Mouse (Mus musculus): ENCODE data around the gene Pdlim1.

Pdlim1 gene

GRCm38 (mm10) chr19:40284704-40285103 is 13.1 kb upstream of the Pdlim1 start:
- no peak for DNase-seq (ENCODE audit: low spot score)

- DNase-seq (ENCODE audit: low spot score), result no peak
Measured at GRCm38 (mm10) chr19:40283415-40283814, 11.8 kb upstream of the Pdlim1 start.

GRCm38 (mm10) chr19:40278372-40279023 is 6.9 kb upstream of the Pdlim1 start:
- no peak for DNase-seq (ENCODE audit: low spot score)

- no peak for DNase-seq (ENCODE audit: low spot score)
Measured at GRCm38 (mm10) chr19:40277494-40277893, 5.9 kb upstream of the Pdlim1 start.

GRCm38 (mm10) chr19:40275401-40276188 is 4.0 kb upstream of the Pdlim1 start:
- DNase-seq (ENCODE audit: low spot score), result no peak

- DNase-seq (ENCODE audit: low spot score), result peak; percentile 41
Measured at GRCm38 (mm10) chr19:40272674-40273073, 1.0 kb upstream of the Pdlim1 start.

- DNase-seq (ENCODE audit: low spot score), result peak; percentile 43
Measured at GRCm38 (mm10) chr19:40270351-40271307, 1.0 kb downstream of the Pdlim1 start.

- no peak for DNase-seq (ENCODE audit: low spot score)
Measured at GRCm38 (mm10) chr19:40269526-40269925, 2.1 kb downstream of the Pdlim1 start.

- DNase-seq (ENCODE audit: low spot score), result no peak
Measured at GRCm38 (mm10) chr19:40268493-40268892, 3.1 kb downstream of the Pdlim1 start.

GRCm38 (mm10) chr19:40267380-40267779 is 4.3 kb downstream of the Pdlim1 start:
- no peak for DNase-seq (ENCODE audit: low spot score)

GRCm38 (mm10) chr19:40259485-40259884 is 12.2 kb downstream of the Pdlim1 start:
- DNase-seq (ENCODE audit: low spot score), result no peak

- no peak for DNase-seq (ENCODE audit: low spot score)
Measured at GRCm38 (mm10) chr19:40257396-40257795, 14.2 kb downstream of the Pdlim1 start.

GRCm38 (mm10) chr19:40256376-40257050 is 15.1 kb downstream of the Pdlim1 start:
- DNase-seq (ENCODE audit: low spot score), result no peak

GRCm38 (mm10) chr19:40255561-40255960 is 16.1 kb downstream of the Pdlim1 start:
- DNase-seq (ENCODE audit: low spot score), result no peak

GRCm38 (mm10) chr19:40254741-40255140 is 16.9 kb downstream of the Pdlim1 start:
- no peak for DNase-seq (ENCODE audit: low spot score)

GRCm38 (mm10) chr19:40253768-40254167 is 17.9 kb downstream of the Pdlim1 start:
- peak; percentile 61 for DNase-seq (ENCODE audit: low spot score)

GRCm38 (mm10) chr19:40251115-40251514 is 20.5 kb downstream of the Pdlim1 start:
- DNase-seq (ENCODE audit: low spot score), result no peak

GRCm38 (mm10) chr19:40249352-40249751 is 22.3 kb downstream of the Pdlim1 start:
- DNase-seq (ENCODE audit: low spot score), result no peak

GRCm38 (mm10) chr19:40248476-40248875 is 23.2 kb downstream of the Pdlim1 start:
- DNase-seq (ENCODE audit: low spot score), result no peak

GRCm38 (mm10) chr19:40247268-40247666 is 24.4 kb downstream of the Pdlim1 start:
- peak; percentile 53 for DNase-seq (ENCODE audit: low spot score)

GRCm38 (mm10) chr19:40246646-40247267 is 24.9 kb downstream of the Pdlim1 start:
- no peak for DNase-seq (ENCODE audit: low spot score)
